Mouse (Mus musculus) liver, embryonic 16.5 days (tissue): ENCODE measurements around the gene Oaf. TPM values are rescaled to one million over a fixed set of nuclear protein-coding genes. Genes with fewer than 3 reads are reported as not detected.

Experiments
- ATAC-seq: fragments of 200-750 bp; cut with Nextera tagmentation; 2 replicates; pipeline ENCODE4 v1.8.0; 2017; ENCODE audit warnings: low read depth, mild to moderate bottlenecking, moderate number of reproducible peaks, moderate library complexity
- H3K27ac ChIP-seq: fragments of 300-500 bp; sonication (generic); 2 replicates; pipeline ENCODE4 v1.5.1; 2014; ENCODE audit warnings: mild to moderate bottlenecking, low read length
- H3K27me3 ChIP-seq: fragments of 300-500 bp; sonication (generic); 2 replicates; pipeline ENCODE4 v1.6.1; 2014; ENCODE audit warnings: low read depth, low read length, mixed read lengths; ENCODE audit not compliant: control insufficient read depth, insufficient read depth
- H3K36me3 ChIP-seq: fragments of 300-500 bp; sonication (generic); 2 replicates; pipeline ENCODE4 v1.6.1; 2014; ENCODE audit warnings: mild to moderate bottlenecking; ENCODE audit not compliant: control insufficient read depth, insufficient read depth
- H3K4me1 ChIP-seq: fragments of 300-500 bp; sonication (generic); 2 replicates; pipeline ENCODE4 v1.6.1; 2014; ENCODE audit warnings: low read depth, low read length, mixed read lengths; ENCODE audit not compliant: control insufficient read depth
- H3K4me2 ChIP-seq: fragments of 300-500 bp; sonication (generic); 2 replicates; pipeline ENCODE4 v1.6.1; 2014; ENCODE audit warnings: low read depth, low read length, mixed read lengths
- H3K4me3 ChIP-seq: fragments of 300-500 bp; sonication (generic); 2 replicates; pipeline ENCODE4 v1.5.1; 2014; ENCODE audit warnings: low read depth, mild to moderate bottlenecking, low read length
- H3K9ac ChIP-seq: fragments of 300-500 bp; sonication (generic); 2 replicates; pipeline ENCODE4 v1.6.1; 2014; ENCODE audit warnings: low read depth, low read length
- H3K9me3 ChIP-seq: fragments of 300-500 bp; sonication (generic); replicated peaks from 2 replicates; pipeline ENCODE4 v1.6.1; 2016; ENCODE audit warnings: low read length; ENCODE audit not compliant: control insufficient read depth
- WGBS: fragments of 180-500 bp; shearing (Covaris S2); extraction: QIAGEN DNeasy Blood & Tissue Kit; methylation state at CpG from one replicate; pipeline ENCODE4 v1.1.7; 2014; ENCODE audit not compliant: insufficient replicate concordance; 5-methylcytosine and 5-hydroxymethylcytosine counted together
- polyA plus RNA-seq: library from polyadenylated mRNA; unstranded; fragments of >200 nt; fragmentation: Nextera tagmentation; extraction: Ambion mirVana; gene quantifications from 2 replicates; pipeline ENCODE4 v1.2.1, GENCODE M21; 2015

The Oaf gene
- polyA plus RNA-seq, 1 experiment from 2014 or later, result 29.0 TPM

DNA sequence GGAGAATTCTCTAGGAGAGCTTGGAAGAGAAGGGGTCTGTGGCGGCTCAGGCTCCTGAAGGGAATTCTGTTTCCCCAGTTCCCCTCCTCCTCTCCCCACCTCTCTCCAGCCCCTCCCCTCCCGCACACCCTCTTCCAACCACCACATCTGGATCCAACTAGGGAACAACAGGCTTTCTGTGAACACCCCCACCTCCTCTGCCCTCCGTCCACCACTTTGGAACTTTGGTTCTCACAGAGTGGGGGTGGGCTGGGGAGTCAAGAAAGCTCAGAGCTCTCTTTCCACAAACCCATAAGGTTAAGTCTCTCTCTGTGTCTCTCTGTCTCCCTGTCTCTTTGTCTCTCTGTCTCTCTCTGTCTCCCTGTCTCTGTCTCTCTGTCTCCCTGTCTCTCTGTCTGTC is 13.1 kb upstream of the Oaf start:
- Histone ChIP-seq H3K9me3 (no peaks in the 10 kb centered on the region), H3K4me3 (no peak overlapping the region), H3K4me2 (no peak overlapping the region), H3K9ac (no peak overlapping the region), H3K4me1 (peaks cover 4% of the 10 kb centered on the region), H3K27ac (no peak overlapping the region), H3K27me3 (no peaks in the 10 kb centered on the region), H3K36me3 (no peaks in the 10 kb centered on the region)
- 73% methylated on average over 3 of the region's 3 CpGs for WGBS
- ATAC-seq, result no peak

DNA sequence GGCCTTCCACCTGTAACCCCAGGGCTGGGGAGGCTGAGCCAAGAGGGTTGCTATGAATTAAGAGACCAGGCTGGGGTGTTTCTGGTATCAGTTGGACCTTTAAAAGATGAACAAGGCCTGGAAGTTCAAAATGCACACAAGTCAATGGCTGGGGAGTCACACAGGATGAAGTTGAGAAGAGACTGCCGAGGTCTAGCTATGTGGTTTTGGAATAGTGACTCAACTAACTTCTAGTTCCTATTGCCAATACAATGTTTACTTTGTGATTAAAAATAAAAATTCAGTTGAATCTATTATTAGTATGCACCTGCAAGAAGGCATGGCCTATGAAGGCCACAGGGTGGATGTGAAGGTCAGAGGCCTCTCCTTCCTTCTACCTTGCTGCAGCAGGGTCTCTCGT is 12.1 kb upstream of the Oaf start:
- H3K27ac ChIP-seq, result no peak overlapping the region

DNA sequence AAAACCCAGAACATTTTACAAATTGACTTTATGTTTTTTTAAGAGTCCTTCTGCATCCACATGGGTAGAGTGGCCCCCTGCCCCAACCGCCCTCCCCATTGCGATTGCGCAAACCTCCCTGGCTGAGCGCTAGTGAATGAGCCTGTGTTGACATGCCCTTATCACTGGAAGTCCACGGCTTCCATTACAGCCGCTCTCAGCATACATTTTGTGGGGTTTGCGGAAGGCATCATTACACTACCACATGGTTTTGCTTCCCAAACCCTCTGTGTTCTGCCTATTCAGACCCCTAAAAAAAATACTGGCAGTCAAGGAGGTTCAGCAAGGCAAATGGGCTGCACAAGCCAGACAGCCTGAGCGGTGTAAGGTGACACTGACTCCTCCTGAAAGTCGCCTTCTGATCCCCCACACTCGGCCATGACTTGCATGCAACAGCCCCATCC is 7.0 kb upstream of the Oaf start:
- Histone ChIP-seq H3K4me3 (no peak overlapping the region), H3K4me1 (peaks cover 42% of the 10 kb centered on the region), H3K27ac (peak overlapping the region; percentile 8; the same call in 1 of the 2 replicates), H3K36me3 (no peaks in the 10 kb centered on the region), H3K9me3 (no peaks in the 10 kb centered on the region), H3K27me3 (no peaks in the 10 kb centered on the region), H3K9ac (peak overlapping the region; percentile 8; the same call in 1 of the 2 replicates), H3K4me2 (peak overlapping the region; percentile 37; the same call in 1 of the 2 replicates)
- WGBS, result 9% methylated on average over 10 of the region's 10 CpGs
- peak; percentile 71 for ATAC-seq

More for the DNA sequence above, 12.1 kb upstream of the Oaf start:
- Histone ChIP-seq H3K27me3 (no peaks in the 10 kb centered on the region), H3K4me2 (no peak overlapping the region), H3K4me3 (no peak overlapping the region), H3K4me1 (peaks cover 7% of the 10 kb centered on the region), H3K9me3 (no peaks in the 10 kb centered on the region), H3K36me3 (no peaks in the 10 kb centered on the region), H3K9ac (no peak overlapping the region)
- no peak for ATAC-seq
- 68% methylated on average over 2 of the region's 2 CpGs for WGBS

DNA sequence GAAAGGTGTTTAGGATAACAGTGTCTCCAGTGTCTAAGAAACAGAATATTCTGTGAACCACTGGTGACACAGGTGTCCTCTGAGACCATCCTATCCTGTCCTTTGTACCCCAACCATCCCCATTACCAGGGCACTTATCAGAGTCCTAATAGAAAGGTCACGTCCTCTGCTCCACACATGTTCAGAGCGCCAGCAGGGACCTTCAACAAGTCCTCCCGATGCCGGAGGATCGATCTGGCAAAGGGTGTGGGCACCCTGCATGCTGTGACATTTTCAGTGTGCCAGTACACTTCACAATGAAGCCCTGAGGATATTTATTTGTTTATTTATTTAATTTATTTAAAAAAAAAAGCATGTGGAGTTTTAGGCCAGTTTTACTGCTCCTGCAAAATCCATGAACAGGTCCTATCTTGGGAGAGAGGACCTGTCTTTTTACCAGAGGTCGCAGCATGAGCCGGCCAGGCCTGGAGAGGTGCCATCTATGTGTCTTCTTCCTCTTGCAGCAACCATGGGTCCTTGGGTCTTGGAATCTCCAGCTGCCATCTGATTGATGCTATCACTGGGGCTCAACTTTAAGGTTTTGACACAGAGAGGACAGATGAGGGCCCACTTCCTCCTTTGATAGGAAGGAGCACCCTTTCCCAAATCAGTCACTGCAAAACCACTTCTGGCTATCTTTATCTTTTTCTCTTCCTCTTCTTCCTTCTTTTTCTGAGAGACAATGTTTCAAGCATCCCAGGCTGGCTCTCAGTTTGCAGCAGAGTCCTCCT is 6.3 kb upstream of the Oaf start:
- Histone ChIP-seq H3K9me3 (no peaks in the 10 kb centered on the region), H3K27ac (peak overlapping the region; percentile 10; the same call in 1 of the 2 replicates), H3K4me1 (peaks cover 50% of the 10 kb centered on the region), H3K4me2 (no peak overlapping the region), H3K9ac (no peak overlapping the region), H3K36me3 (no peaks in the 10 kb centered on the region), H3K4me3 (no peak overlapping the region), H3K27me3 (no peaks in the 10 kb centered on the region)
- ATAC-seq, result no peak
- 47% methylated on average over 7 of the region's 7 CpGs for WGBS

DNA sequence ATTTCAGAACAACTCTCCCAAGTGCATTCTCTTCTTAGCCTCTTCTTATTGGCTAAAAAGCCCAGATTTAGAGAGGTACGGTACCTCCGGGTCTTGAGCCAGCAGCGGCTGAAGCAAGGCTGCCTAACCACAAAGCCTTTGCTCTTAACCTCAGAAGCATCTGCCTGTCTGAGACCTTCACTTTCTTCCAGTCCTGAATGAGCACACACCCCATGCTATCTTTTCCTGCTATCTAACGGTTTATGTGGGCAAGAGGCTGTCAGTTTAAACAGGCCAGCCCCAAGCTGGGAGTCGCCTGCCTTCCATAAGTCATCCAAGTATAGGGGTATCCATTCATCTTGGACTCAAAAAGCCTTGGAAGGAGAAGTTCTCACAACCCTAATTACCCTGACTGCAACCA is 2.7 kb upstream of the Oaf start:
- no peaks in the 10 kb centered on the region for H3K9me3 ChIP-seq
- no peaks in the 10 kb centered on the region for H3K36me3 ChIP-seq
- H3K27ac ChIP-seq, result peak overlapping the region; percentile 54; the same call in 1 of the 2 replicates
- H3K27me3 ChIP-seq, result no peaks in the 10 kb centered on the region
- H3K4me2 ChIP-seq, result peak overlapping the region; percentile 22; the same call in 1 of the 2 replicates
- WGBS, result 16% methylated on average over 5 of the region's 5 CpGs
- no peak for ATAC-seq
- H3K9ac ChIP-seq, result no peak overlapping the region
- H3K4me3 ChIP-seq, result no peak overlapping the region
- peaks cover 72% of the 10 kb centered on the region for H3K4me1 ChIP-seq

DNA sequence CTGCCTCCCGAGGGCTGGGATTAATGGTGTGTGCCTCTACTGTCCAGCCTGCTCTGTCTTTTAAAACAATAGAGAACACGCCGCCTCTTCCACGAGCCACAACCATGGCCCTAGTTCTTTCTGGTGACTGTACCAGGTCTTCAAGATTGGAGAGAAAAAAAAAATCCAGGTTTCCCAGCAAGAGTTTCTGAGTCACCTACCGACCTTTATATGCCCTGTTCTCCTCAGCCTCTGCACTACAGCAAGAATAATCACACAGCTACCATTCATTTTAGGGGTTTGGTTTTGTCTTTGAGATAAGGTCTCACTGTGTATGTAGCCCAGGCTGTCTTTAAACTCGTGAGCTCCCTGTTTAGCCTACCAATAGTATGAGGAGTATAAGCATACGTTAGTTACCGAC is 2.3 kb upstream of the Oaf start:
- Histone ChIP-seq H3K36me3 (no peaks in the 10 kb centered on the region), H3K4me2 (peak overlapping the region; percentile 22; the same call in 1 of the 2 replicates), H3K4me1 (peaks cover 74% of the 10 kb centered on the region), H3K27ac (peak overlapping the region; percentile 54; the same call in 1 of the 2 replicates), H3K9me3 (no peaks in the 10 kb centered on the region), H3K4me3 (no peak overlapping the region), H3K27me3 (no peaks in the 10 kb centered on the region), H3K9ac (no peak overlapping the region)
- ATAC-seq, result no peak
- WGBS, result 35% methylated on average over 8 of the region's 8 CpGs

DNA sequence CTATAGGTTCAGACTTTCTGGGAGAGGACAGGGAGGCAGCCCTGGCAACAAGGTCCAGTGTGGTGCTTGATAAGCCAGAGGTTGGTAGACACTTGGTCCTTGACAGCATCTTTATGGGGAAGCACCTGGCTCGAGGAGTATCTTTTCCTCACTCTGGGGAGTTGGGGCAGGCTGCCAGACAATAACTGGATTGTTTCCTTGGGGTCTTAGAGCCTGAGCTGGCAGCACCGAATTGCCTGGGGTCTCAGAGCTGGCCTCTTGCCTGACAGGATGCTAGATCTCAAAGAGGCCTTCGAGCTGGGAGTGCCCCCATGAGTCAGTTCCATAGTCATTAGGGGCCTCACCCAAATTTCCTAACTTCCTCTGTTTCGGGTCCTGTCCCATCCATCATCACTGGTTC is 1.6 kb upstream of the Oaf start:
- no peaks in the 10 kb centered on the region for H3K9me3 ChIP-seq
- ATAC-seq, result no peak
- peak overlapping the region; percentile 66 for H3K27ac ChIP-seq
- H3K4me3 ChIP-seq, result no peak overlapping the region
- no peak overlapping the region for H3K9ac ChIP-seq
- no peaks in the 10 kb centered on the region for H3K27me3 ChIP-seq
- H3K4me1 ChIP-seq, result peaks cover 74% of the 10 kb centered on the region
- 31% methylated on average over 4 of the region's 4 CpGs for whole genome bisulfite sequencing
- H3K36me3 ChIP-seq, result no peaks in the 10 kb centered on the region
- H3K4me2 ChIP-seq, result no peak overlapping the region; the same call in 1 of the 2 replicates

DNA sequence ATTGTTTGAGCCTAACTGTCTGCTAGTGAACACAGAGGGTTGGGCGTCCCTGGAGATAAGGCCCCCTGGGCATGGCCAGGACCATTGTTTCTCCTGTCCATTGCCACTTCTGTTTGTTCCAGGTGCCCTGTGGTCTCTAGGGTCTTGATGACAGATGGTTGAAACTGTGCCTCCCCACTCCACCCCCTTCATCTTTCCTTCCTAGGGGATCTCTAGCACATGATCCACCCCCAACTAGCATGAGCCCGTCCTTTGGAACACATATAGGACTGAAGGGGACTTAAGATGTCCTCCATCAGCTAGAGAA is 836 bp upstream of the Oaf start:
- Histone ChIP-seq H3K27me3 (no peaks in the 10 kb centered on the region), H3K9ac (peak overlapping the region; percentile 86), H3K4me1 (peaks cover 75% of the 10 kb centered on the region), H3K9me3 (no peaks in the 10 kb centered on the region), H3K27ac (peak overlapping the region; percentile 92), H3K4me2 (peak overlapping the region; percentile 90), H3K36me3 (no peaks in the 10 kb centered on the region), H3K4me3 (no peak overlapping the region)
- no peak for ATAC-seq
- WGBS, result 25% methylated on average over 2 of the region's 2 CpGs
